Mouse (Mus musculus): Measurements from ENCODE around the gene AU022252. TPM values are rescaled to one million over a fixed set of nuclear protein-coding genes. Genes with fewer than 3 reads are reported as not detected.

AU022252 gene
- polyA plus RNA-seq, 1 experiment from 2014 or later: 28.8 TPM

DNA sequence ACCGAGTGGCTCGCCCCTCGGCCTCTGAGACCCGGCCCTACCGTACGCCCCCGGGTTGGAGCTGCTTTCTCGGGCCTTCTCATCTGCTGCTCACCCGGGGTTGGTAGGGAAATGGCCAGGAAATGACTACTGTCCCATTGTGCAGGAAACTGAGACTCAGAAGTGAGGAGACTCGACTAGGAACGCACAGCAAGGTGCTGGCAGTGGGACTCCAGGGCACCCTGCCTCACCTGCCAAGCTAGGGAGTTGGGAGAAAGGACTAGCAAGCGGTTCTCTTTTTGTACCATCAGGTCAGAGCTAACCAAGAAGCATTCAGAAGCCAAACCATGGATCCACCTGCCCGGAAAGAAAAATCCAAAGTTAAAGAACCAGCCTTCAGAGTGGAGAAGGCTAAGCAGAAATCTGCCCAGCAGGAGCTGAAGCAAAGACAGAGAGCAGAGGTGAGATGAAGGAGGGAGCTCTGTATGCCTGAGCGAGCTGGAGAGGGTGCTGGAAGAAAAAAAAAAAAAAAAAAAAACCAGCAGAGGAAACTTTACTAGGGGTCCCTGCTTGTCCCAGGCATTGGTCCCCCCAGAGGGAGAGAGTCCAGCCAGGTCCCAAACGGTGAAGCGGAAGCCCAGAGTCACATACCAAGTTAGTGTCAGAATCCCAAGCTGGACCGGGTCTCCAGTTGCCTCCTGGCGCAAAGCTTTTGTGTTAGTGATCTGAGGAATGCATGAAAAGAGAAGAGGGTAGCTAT, 36.8 kb downstream of the AU022252 start:
- peak overlapping the region; percentile 68 for H3K27ac ChIP-seq (ENCODE audit: low read depth, low read length)
- peak overlapping the region; percentile 76 for H3K4me2 ChIP-seq (ENCODE audit: low read length)
- 6% methylated on average over 18 of the region's 18 CpGs for WGBS
- peak overlapping the region; percentile 79 for H3K9ac ChIP-seq (ENCODE audit: low read length)
- no peaks in the 10 kb centered on the region for H3K9me3 ChIP-seq (replicated peaks; ENCODE audit: control insufficient read depth, low read length)
- H3K27me3 ChIP-seq (replicated peaks; ENCODE audit: control insufficient read depth, insufficient read depth, low read length): no peaks in the 10 kb centered on the region
- peaks cover 6% of the 10 kb centered on the region for H3K36me3 ChIP-seq (ENCODE audit: control insufficient read depth, insufficient read depth, low read length)
- ATAC-seq (peak; percentile 11; the same call in 1 of the 2 replicates), DNase-seq (ENCODE audit: low spot score) (peak; percentile 20)
- H3K4me3 ChIP-seq (ENCODE audit: low read depth, low read length): peak overlapping the region; percentile 77
- H3K4me1 ChIP-seq (ENCODE audit: control insufficient read depth, insufficient read depth, low read length): peaks cover 18% of the 10 kb centered on the region

- under 1% methylated on average over 43 of the region's 47 CpGs for WGBS
Measured at GRCm38 (mm10) chr4:119194909-119195581, 37.5 kb downstream of the AU022252 start, which contains the start of gene Svbp. Gene Svbp, plus strand, starts transcription at chr4:119195306.

GRCm38 (mm10) chr4:119192757-119193156, 39.8 kb downstream of the AU022252 start:
- H3K4me1 ChIP-seq (ENCODE audit: control insufficient read depth, insufficient read depth, low read length): peaks cover 14% of the 10 kb centered on the region
- 85% methylated on average over 4 of the region's 4 CpGs for whole genome bisulfite sequencing
- no peak overlapping the region for H3K27ac ChIP-seq (ENCODE audit: low read depth, low read length)
- DNase-seq (ENCODE audit: low spot score): no peak
- H3K4me2 ChIP-seq (ENCODE audit: low read length): no peak overlapping the region
- H3K4me3 ChIP-seq (ENCODE audit: low read depth, low read length): no peak overlapping the region
- H3K36me3 ChIP-seq (ENCODE audit: control insufficient read depth, insufficient read depth, low read length): no peaks in the 10 kb centered on the region
- H3K9ac ChIP-seq (ENCODE audit: low read length): no peak overlapping the region
- no peaks in the 10 kb centered on the region for H3K27me3 ChIP-seq (replicated peaks; ENCODE audit: control insufficient read depth, insufficient read depth, low read length)
- no peak for ATAC-seq
- H3K9me3 ChIP-seq (replicated peaks; ENCODE audit: control insufficient read depth, low read length): no peaks in the 10 kb centered on the region

More at GRCm38 (mm10) chr4:119194909-119195581, 37.5 kb downstream of the AU022252 start, which contains the start of gene Svbp:
- Histone ChIP-seq H3K9me3 (replicated peaks; ENCODE audit: control insufficient read depth, low read length) (no peaks in the 10 kb centered on the region), H3K27me3 (replicated peaks; ENCODE audit: control insufficient read depth, insufficient read depth, low read length) (no peaks in the 10 kb centered on the region), H3K9ac (ENCODE audit: low read length) (peak within 1 kb of the TSS; percentile 79), H3K4me2 (ENCODE audit: low read length) (peak within 1 kb of the TSS; percentile 76), H3K4me3 (ENCODE audit: low read depth, low read length) (peak within 1 kb of the TSS; percentile 77), H3K27ac (ENCODE audit: low read depth, low read length) (peak within 1 kb of the TSS; percentile 68), H3K4me1 (ENCODE audit: control insufficient read depth, insufficient read depth, low read length) (peaks cover 18% of the 10 kb centered on the region), H3K36me3 (ENCODE audit: control insufficient read depth, insufficient read depth, low read length) (0 out of 2 replicates have a peak, but pooled peaks cover 3% of the 10 kb centered on the region)
- ATAC-seq: peak; percentile 90
- DNase-seq (ENCODE audit: low spot score): peak; percentile 87

DNA sequence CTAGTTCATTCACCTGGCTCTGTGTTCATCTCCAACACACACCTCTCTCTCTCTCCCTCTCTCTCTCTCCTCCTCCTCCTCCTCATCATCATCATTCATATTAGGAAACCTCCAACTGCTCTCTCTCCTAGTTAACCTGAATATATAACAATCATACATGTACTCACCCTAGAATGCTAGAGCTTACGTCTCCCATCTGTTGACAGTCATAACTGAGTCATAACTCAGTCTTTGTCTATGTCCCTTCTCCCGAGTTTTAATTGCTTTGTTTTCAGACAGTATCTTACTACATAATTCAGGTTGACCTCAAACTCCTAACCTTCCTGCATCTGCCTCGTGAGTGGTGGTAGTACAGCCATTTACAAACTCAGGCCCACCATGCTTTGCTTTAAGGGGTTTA, 41.2 kb downstream of the AU022252 start:
- DNase-seq (ENCODE audit: low spot score) (no peak), ATAC-seq (no peak)
- Histone ChIP-seq H3K9me3 (replicated peaks; ENCODE audit: control insufficient read depth, low read length) (no peaks in the 10 kb centered on the region), H3K27me3 (replicated peaks; ENCODE audit: control insufficient read depth, insufficient read depth, low read length) (no peaks in the 10 kb centered on the region), H3K4me3 (ENCODE audit: low read depth, low read length) (no peak overlapping the region), H3K4me1 (ENCODE audit: control insufficient read depth, insufficient read depth, low read length) (peaks cover 2% of the 10 kb centered on the region; the same call in 1 of the 2 replicates), H3K4me2 (ENCODE audit: low read length) (no peak overlapping the region), H3K27ac (ENCODE audit: low read depth, low read length) (no peak overlapping the region), H3K9ac (ENCODE audit: low read length) (no peak overlapping the region), H3K36me3 (ENCODE audit: control insufficient read depth, insufficient read depth, low read length) (no peaks in the 10 kb centered on the region)
- 74% methylated on average over 3 of the region's 3 CpGs for WGBS

- Histone ChIP-seq H3K27me3 (replicated peaks; ENCODE audit: control insufficient read depth, insufficient read depth, low read length) (no peaks in the 10 kb centered on the region), H3K4me1 (ENCODE audit: control insufficient read depth, insufficient read depth, low read length) (no peaks in the 10 kb centered on the region), H3K4me3 (ENCODE audit: low read depth, low read length) (no peak overlapping the region), H3K9me3 (replicated peaks; ENCODE audit: control insufficient read depth, low read length) (no peaks in the 10 kb centered on the region), H3K27ac (ENCODE audit: low read depth, low read length) (no peak overlapping the region), H3K36me3 (ENCODE audit: control insufficient read depth, insufficient read depth, low read length) (no peaks in the 10 kb centered on the region), H3K9ac (ENCODE audit: low read length) (no peak overlapping the region), H3K4me2 (ENCODE audit: low read length) (no peak overlapping the region)
- DNase-seq (ENCODE audit: low spot score) (no peak), ATAC-seq (no peak)
- WGBS: 88% methylated on average over 8 of the region's 8 CpGs
Measured at GRCm38 (mm10) chr4:119190618-119191017, 41.9 kb downstream of the AU022252 start.

DNA sequence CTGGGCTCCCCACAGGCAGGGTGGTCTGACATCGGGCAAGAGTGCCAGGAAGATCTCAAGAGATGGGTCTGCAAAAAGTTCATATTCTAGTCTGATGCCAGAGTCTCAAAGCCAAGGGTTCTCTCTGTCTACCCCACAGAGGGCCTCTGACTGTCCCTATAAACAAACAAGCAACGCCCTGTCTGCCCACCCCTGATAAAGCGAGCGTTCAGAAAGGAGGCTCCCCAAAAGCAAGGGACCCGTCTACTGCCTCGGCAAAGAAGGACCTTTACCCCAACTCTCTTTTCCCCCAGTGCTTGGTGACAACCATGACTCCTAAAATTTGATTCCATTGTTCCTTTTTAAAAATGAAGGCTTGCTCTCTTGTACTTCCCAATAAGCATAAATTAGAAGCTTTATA, 42.6 kb downstream of the AU022252 start, which contains the start of gene Ermap:
Gene Ermap (minus strand): TSS at position 148 of the 400 bp plus-strand sequence.
- DNase-seq (ENCODE audit: low spot score): no peak

DNA sequence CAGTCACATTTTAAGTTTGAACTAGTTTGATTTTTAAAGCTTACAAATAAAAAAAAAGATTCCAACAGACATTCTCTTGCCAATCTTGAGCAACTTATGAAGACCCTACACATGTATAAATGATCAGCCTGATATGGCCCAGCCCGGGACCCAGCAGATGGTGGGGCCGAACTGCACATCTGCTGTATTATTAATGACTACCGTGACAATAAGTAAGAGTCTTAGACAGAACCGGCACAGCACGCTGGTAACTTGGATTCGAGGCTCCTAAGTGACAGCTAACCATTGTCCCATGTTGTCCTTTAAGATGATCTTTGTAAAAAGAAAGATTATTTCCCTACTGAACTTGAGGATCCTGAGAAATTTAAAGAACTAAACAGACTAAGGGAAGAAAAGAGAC, 43.1 kb downstream of the AU022252 start:
- no peaks in the 10 kb centered on the region for H3K4me1 ChIP-seq (ENCODE audit: control insufficient read depth, insufficient read depth, low read length)
- no peaks in the 10 kb centered on the region for H3K27me3 ChIP-seq (replicated peaks; ENCODE audit: control insufficient read depth, insufficient read depth, low read length)
- 64% methylated on average over 6 of the region's 6 CpGs for WGBS
- ATAC-seq: no peak
- no peak overlapping the region for H3K27ac ChIP-seq (ENCODE audit: low read depth, low read length)
- no peaks in the 10 kb centered on the region for H3K9me3 ChIP-seq (replicated peaks; ENCODE audit: control insufficient read depth, low read length)
- no peak overlapping the region for H3K4me2 ChIP-seq (ENCODE audit: low read length)
- DNase-seq (ENCODE audit: low spot score): no peak
- H3K9ac ChIP-seq (ENCODE audit: low read length): no peak overlapping the region
- H3K4me3 ChIP-seq (ENCODE audit: low read depth, low read length): no peak overlapping the region
- no peaks in the 10 kb centered on the region for H3K36me3 ChIP-seq (ENCODE audit: control insufficient read depth, insufficient read depth, low read length)

More for the DNA sequence above, 42.6 kb downstream of the AU022252 start, which contains the start of gene Ermap:
- ATAC-seq: no peak
- H3K4me1 ChIP-seq (ENCODE audit: control insufficient read depth, insufficient read depth, low read length): no peaks in the 10 kb centered on the region
- H3K4me3 ChIP-seq (ENCODE audit: low read depth, low read length): no peak within 1 kb of the TSS
- no peaks in the 10 kb centered on the region for H3K27me3 ChIP-seq (replicated peaks; ENCODE audit: control insufficient read depth, insufficient read depth, low read length)
- WGBS: 73% methylated on average over 6 of the region's 6 CpGs
- H3K4me2 ChIP-seq (ENCODE audit: low read length): no peak within 1 kb of the TSS
- H3K9me3 ChIP-seq (replicated peaks; ENCODE audit: control insufficient read depth, low read length): no peaks in the 10 kb centered on the region
- H3K27ac ChIP-seq (ENCODE audit: low read depth, low read length): no peak within 1 kb of the TSS
- no peak within 1 kb of the TSS for H3K9ac ChIP-seq (ENCODE audit: low read length)
- no peaks in the 10 kb centered on the region for H3K36me3 ChIP-seq (ENCODE audit: control insufficient read depth, insufficient read depth, low read length)

DNA sequence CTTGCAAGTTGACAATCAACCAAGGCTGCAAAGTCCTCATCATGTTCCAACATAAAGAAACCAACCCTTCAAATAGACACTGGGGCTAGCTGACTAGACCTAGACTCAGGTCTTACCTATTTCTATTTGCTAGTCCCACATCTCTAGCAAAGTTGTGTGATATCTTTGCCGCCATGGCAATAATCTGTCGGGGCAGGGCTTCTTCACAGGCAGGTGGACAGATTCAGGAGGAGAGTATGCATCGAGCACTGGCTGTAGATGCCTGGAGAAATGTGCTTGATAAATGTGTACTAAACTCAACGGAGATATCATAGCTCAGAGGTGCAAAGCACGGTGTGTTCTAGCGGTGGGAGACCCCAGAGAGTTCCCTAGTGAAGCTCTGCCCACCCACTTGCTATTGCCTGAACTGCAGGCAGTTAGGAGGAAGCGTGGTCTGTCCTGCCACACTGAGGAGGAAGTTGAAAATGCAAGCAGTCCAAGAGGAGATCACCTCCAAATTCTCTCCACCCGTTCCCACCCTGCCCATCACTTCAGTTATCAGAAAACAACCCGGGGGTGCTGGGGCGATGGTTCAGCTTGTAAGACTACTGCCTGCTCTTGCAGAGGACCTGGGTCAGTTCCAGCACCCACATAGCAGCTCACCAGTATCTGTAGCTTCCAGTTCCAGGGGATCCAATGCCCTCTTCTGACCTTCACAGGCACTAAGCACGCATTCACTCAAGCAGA, 44.3 kb downstream of the AU022252 start:
- no peaks in the 10 kb centered on the region for H3K4me1 ChIP-seq (ENCODE audit: control insufficient read depth, insufficient read depth, low read length)
- no peak overlapping the region for H3K4me2 ChIP-seq (ENCODE audit: low read length)
- DNase-seq (ENCODE audit: low spot score) (no peak), ATAC-seq (no peak)
- H3K27ac ChIP-seq (ENCODE audit: low read depth, low read length): no peak overlapping the region
- no peak overlapping the region for H3K9ac ChIP-seq (ENCODE audit: low read length)
- 61% methylated on average over 11 of the region's 11 CpGs for WGBS
- no peak overlapping the region for H3K4me3 ChIP-seq (ENCODE audit: low read depth, low read length)
- no peaks in the 10 kb centered on the region for H3K27me3 ChIP-seq (replicated peaks; ENCODE audit: control insufficient read depth, insufficient read depth, low read length)
- no peaks in the 10 kb centered on the region for H3K36me3 ChIP-seq (ENCODE audit: control insufficient read depth, insufficient read depth, low read length)
- H3K9me3 ChIP-seq (replicated peaks; ENCODE audit: control insufficient read depth, low read length): no peaks in the 10 kb centered on the region
